Mouse (Mus musculus) midbrain, embryonic 14.5 days (tissue): Measurements from ENCODE around the gene Proca1. TPM values are rescaled to one million over a fixed set of nuclear protein-coding genes. Genes with fewer than 3 reads are reported as not detected.
"Not testable (repeated sequence)": the region's sequence is repeated elsewhere in the genome, so short reads cannot be mapped to it uniquely, and the experiment has no call there.

ENCODE experiments used
- ATAC-seq: fragments of 200-750 bp; cut with Nextera tagmentation; 2 replicates; pipeline ENCODE4 v1.8.0; 2017; ENCODE audit warnings: moderate number of reproducible peaks, moderate library complexity; ENCODE audit not compliant: low FRiP score, low TSS enrichment
- DNase-seq: peaks from one replicate; pipeline ENCODE4 v3.0.0-alpha.2; 2015
- H3K27ac ChIP-seq: fragments of 300-500 bp; sonication (generic); replicated peaks from 2 replicates; pipeline ENCODE4 v1.5.1; 2014; ENCODE audit warnings: mild to moderate bottlenecking, low read depth, low read length, moderate library complexity
- H3K27me3 ChIP-seq: fragments of 300-500 bp; sonication (generic); 2 replicates; pipeline ENCODE4 v1.6.1; 2014; ENCODE audit warnings: low read length, control low read depth, mixed read lengths; ENCODE audit not compliant: control insufficient read depth, insufficient read depth
- H3K36me3 ChIP-seq: fragments of 300-500 bp; sonication (generic); 2 replicates; pipeline ENCODE4 v1.6.1; 2014; ENCODE audit warnings: low read length, control low read depth; ENCODE audit not compliant: control insufficient read depth, insufficient read depth
- H3K4me1 ChIP-seq: fragments of 300-500 bp; sonication (generic); 2 replicates; pipeline ENCODE4 v1.6.1; 2014; ENCODE audit warnings: mild to moderate bottlenecking, antibody characterized with exemption, low read length, control low read depth; ENCODE audit not compliant: control insufficient read depth, insufficient read depth
- H3K4me2 ChIP-seq: fragments of 300-500 bp; sonication (generic); 2 replicates; pipeline ENCODE4 v1.6.1; 2014; ENCODE audit warnings: mild to moderate bottlenecking, low read length, moderate library complexity
- H3K4me3 ChIP-seq: fragments of 300-500 bp; sonication (generic); replicated peaks from 2 replicates; pipeline ENCODE4 v1.5.1; 2014; ENCODE audit warnings: low read depth, low read length
- H3K9ac ChIP-seq: fragments of 300-500 bp; sonication (generic); replicated peaks from 2 replicates; pipeline ENCODE4 v1.6.1; 2014; ENCODE audit warnings: mild to moderate bottlenecking, low read length, moderate library complexity
- H3K9me3 ChIP-seq: fragments of 300-500 bp; sonication (generic); 2 replicates; pipeline ENCODE4 v1.6.1; 2016; ENCODE audit warnings: low read length, control low read depth, mixed read lengths; ENCODE audit not compliant: control insufficient read depth
- WGBS: fragments of 180-500 bp; shearing (Covaris S2); extraction: QIAGEN DNeasy Blood & Tissue Kit; methylation state at CpG from one replicate; pipeline ENCODE4 v1.1.7; 2014; 5-methylcytosine and 5-hydroxymethylcytosine counted together
- polyA plus RNA-seq: library from polyadenylated mRNA; unstranded; fragments of >200 nt; fragmentation: Nextera tagmentation; extraction: Ambion mirVana; gene quantifications from 2 replicates; pipeline ENCODE4 v1.2.1, GENCODE M21; 2014

Proca1 gene
- polyA plus RNA-seq, 1 experiment from 2014 or later = 1.0 TPM

DNA sequence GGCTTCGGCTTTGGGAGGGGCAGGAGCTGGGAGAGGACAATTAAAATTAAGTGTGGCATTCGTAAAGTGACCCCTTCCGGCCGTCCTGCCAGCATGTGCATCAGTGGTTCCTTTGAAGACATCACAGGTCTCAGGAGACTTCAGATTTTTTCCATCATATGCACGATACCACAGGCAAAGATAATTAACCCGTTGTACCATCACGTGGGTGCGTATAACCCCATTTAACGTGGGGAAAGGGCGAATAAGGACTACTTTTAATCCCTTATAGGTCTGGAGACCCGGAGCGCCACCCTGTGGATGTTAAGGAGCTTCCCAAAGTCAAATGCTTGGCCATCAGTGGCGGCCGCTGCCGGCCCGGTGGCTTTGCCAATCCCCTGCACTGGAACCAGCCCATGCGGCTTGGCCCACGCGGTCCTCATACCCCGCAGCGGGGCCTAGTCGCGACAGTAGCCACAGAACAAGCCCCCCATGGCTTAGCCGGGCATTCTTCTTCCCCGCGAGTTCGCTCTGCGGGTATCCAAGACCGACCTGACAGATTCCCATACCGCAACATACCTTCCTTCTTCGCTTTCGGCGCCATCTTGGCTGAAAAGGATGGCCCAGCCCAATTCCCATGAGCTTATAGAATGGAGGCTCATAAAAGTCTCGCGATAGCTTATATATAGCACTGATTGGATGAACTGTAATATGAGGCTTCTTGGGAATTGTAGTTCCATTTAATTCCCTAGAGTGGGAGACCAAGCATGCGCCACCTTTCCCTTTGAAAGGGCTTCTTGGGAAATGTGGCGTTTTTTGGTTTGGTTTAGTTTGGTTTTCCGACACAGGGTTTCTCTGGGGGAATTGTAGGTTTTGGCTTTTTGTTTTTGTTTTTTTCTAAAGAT lies 10.0 kb upstream of the Proca1 start, which contains the start of gene Rpl23a:
Rpl23a (minus strand) TSS at position 624 of the 884 bp plus-strand sequence.
- ATAC-seq = peak; percentile 90
- peak within 1 kb of the TSS; percentile 90 for H3K9ac ChIP-seq
- peak within 1 kb of the TSS; percentile 83 for H3K4me2 ChIP-seq
- H3K36me3 ChIP-seq = peaks cover 36% of the 10 kb centered on the region
- H3K27ac ChIP-seq = peak within 1 kb of the TSS; percentile 95
- peak; percentile 97 for DNase-seq
- H3K4me3 ChIP-seq = peak within 1 kb of the TSS; percentile 90
- no peaks in the 10 kb centered on the region for H3K27me3 ChIP-seq
- peaks cover 20% of the 10 kb centered on the region for H3K4me1 ChIP-seq
- no peaks in the 10 kb centered on the region for H3K9me3 ChIP-seq
- WGBS = under 1% methylated on average over 38 of the region's 38 CpGs

GRCm38 (mm10) chr11:78183884-78184514 lies 9.2 kb upstream of the Proca1 start:
- Histone ChIP-seq H3K4me3 (peak overlapping the region; percentile 90), H3K4me2 (peak overlapping the region; percentile 83), H3K36me3 (peaks cover 33% of the 10 kb centered on the region), H3K4me1 (peaks cover 15% of the 10 kb centered on the region), H3K9me3 (no peaks in the 10 kb centered on the region), H3K27me3 (no peaks in the 10 kb centered on the region), H3K9ac (0 out of 2 replicates have a peak overlapping the region, but pooled peaks have one; percentile 1), H3K27ac (no peak overlapping the region)
- ATAC-seq = no peak
- DNase-seq = no peak
- 57% methylated on average over 10 of the region's 10 CpGs for WGBS

GRCm38 (mm10) chr11:78184702-78185101 lies 8.5 kb upstream of the Proca1 start:
- DNase-seq, ATAC-seq: not testable (repeated sequence)
- WGBS = 95% methylated on average over 6 of the region's 6 CpGs

GRCm38 (mm10) chr11:78188331-78189233 lies 4.6 kb upstream of the Proca1 start, which contains the start of gene Rab34:
TSS of gene Rab34 (plus strand) at chr11:78188430.
- H3K4me3 ChIP-seq = peak within 1 kb of the TSS; percentile 72
- WGBS = under 1% methylated on average over 78 of the region's 80 CpGs
- peaks cover 10% of the 10 kb centered on the region; the same call in 1 of the 2 replicates for H3K4me1 ChIP-seq
- peak within 1 kb of the TSS; percentile 90 for H3K27ac ChIP-seq
- peaks cover 19% of the 10 kb centered on the region for H3K36me3 ChIP-seq
- peak; percentile 88 for DNase-seq
- peak within 1 kb of the TSS; percentile 57 for H3K4me2 ChIP-seq
- ATAC-seq = peak; percentile 74
- peak within 1 kb of the TSS; percentile 88 for H3K9ac ChIP-seq
- no peaks in the 10 kb centered on the region for H3K9me3 ChIP-seq
- H3K27me3 ChIP-seq = no peaks in the 10 kb centered on the region

More at GRCm38 (mm10) chr11:78184702-78185101, 8.5 kb upstream of the Proca1 start:
- H3K36me3 ChIP-seq = peaks cover 26% of the 10 kb centered on the region
- H3K9me3 ChIP-seq, H3K4me2 ChIP-seq, H3K4me3 ChIP-seq, H3K27ac ChIP-seq, H3K9ac ChIP-seq, H3K27me3 ChIP-seq: not testable (repeated sequence)
- peaks cover 15% of the 10 kb centered on the region for H3K4me1 ChIP-seq

DNA sequence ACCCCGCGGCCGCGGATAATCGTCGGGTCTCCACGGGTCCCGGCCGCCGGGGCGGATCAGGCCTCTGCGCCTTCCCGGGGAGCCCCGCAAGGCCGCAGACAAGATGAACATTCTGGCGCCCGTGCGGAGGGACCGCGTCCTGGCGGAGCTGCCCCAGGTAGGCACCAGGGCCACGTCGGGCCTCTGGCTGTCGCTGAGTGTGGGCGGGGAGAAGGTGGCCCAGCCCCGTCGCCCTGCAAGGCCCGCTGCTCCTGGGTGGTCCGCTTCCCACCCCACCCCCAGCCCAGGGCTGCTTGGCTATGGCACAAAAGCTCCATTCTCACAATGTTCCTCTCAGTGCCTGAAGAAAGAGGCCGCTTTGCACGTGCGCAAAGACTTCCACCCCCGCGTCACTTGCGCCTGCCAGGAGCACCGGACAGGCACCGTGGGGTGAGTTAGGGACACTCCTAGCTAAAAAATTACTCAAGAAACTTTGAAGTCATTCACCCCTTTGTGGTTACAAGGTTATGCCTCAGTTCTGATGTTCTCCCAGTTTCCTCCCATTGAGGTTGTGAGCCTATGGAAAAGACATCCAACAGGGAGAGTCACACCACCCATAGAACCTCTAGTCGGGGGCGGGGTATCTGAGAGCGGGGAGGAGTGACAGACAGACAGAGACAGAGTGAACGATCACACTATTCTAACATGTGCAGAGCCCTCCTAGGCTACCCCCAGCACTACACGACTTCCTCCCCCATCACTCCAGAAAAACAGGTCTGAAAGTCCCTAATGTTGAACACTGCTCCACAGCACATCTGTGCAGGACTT lies 3.8 kb upstream of the Proca1 start:
- Histone ChIP-seq H3K4me1 (peaks cover 6% of the 10 kb centered on the region; the same call in 1 of the 2 replicates), H3K9me3 (no peaks in the 10 kb centered on the region), H3K27me3 (no peaks in the 10 kb centered on the region), H3K4me2 (peak overlapping the region; percentile 57), H3K36me3 (peaks cover 19% of the 10 kb centered on the region), H3K4me3 (peak overlapping the region; percentile 72), H3K27ac (peak overlapping the region; percentile 90), H3K9ac (peak overlapping the region; percentile 88)
- peak; percentile 82 for ATAC-seq
- peak; percentile 87 for DNase-seq
- WGBS = under 1% methylated on average over 42 of the region's 42 CpGs

GRCm38 (mm10) chr11:78190041-78190440 lies 3.2 kb upstream of the Proca1 start:
- 78% methylated on average over 6 of the region's 6 CpGs for WGBS
- no peak for ATAC-seq
- Histone ChIP-seq H3K4me1 (peaks cover 12% of the 10 kb centered on the region; the same call in 1 of the 2 replicates), H3K27ac (no peak overlapping the region), H3K4me3 (peak overlapping the region; percentile 72), H3K36me3 (peaks cover 19% of the 10 kb centered on the region), H3K27me3 (no peaks in the 10 kb centered on the region), H3K4me2 (peak overlapping the region; percentile 57), H3K9ac (no peak overlapping the region), H3K9me3 (no peaks in the 10 kb centered on the region)
- no peak for DNase-seq

DNA sequence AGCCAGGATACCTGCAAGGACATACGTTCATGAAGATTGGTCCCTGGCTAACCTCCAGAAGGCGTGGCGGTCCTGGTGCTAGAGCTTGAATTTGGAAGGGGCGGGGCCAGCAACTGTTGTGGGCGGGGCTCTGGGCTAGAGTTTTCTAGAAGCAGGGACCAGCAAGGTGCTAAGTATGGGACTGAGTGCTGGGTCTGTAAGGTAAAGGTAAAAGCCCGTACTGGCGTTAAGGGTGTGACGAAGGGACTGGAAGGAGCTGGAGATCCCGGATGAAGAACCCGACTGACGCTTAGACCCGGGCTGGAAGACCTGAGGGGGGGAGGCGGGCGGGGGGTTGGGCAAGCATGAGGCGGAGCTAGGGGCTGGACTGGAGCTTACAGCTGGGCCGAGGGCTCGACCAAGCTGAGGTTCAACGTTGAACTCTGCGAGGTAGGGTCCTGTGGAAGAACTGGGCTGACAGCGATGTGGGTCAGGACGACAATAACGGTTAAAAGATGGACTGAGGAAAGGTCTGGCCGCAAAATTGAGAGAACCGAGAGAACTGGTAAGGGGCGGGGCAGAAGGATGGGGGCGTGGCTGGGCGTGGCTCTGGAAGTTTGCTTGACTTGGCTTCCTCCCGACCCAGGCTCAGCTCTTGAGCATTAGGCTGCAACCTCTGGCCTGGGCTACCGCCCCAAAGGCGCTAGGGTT lies 1.4 kb downstream of the Proca1 start:
- Histone ChIP-seq H3K27ac (no peak overlapping the region), H3K4me2 (peak overlapping the region; percentile 49), H3K9me3 (no peaks in the 10 kb centered on the region), H3K27me3 (no peaks in the 10 kb centered on the region), H3K9ac (no peak overlapping the region), H3K36me3 (peaks cover 19% of the 10 kb centered on the region), H3K4me1 (peaks cover 10% of the 10 kb centered on the region; the same call in 1 of the 2 replicates), H3K4me3 (peak overlapping the region; percentile 25)
- WGBS = 4% methylated on average over 30 of the region's 30 CpGs
- DNase-seq (peak; percentile 50), ATAC-seq (no peak)
